Mouse (Mus musculus) bone marrow macrophage, adult 2 months (primary cell): ENCODE measurements around the gene Tas2r143. TPM values are rescaled to one million over a fixed set of nuclear protein-coding genes. Genes with fewer than 3 reads are reported as not detected.

Experiments
- H3K27ac ChIP-seq: 2 replicates; pipeline ENCODE4 v1.5.1; 2012; ENCODE audit warnings: low read depth, low read length; ENCODE audit not compliant: insufficient read depth
- H3K4me1 ChIP-seq: 2 replicates; pipeline ENCODE4 v1.6.1; 2012; ENCODE audit warnings: low read length; ENCODE audit not compliant: control insufficient read depth, insufficient read depth
- H3K4me3 ChIP-seq: 2 replicates; pipeline ENCODE4 v1.5.1; 2012; ENCODE audit warnings: mild to moderate bottlenecking, low read length, moderate library complexity; ENCODE audit not compliant: insufficient read depth
- CTCF ChIP-seq: IDR thresholded peaks from 2 replicates; pipeline ENCODE4 v1.5.1; 2012; ENCODE audit warnings: low read depth, mild to moderate bottlenecking, low read length, moderate library complexity
- POLR2A ChIP-seq: IDR thresholded peaks from 2 replicates; pipeline ENCODE4 v1.6.1; 2012; ENCODE audit warnings: mild to moderate bottlenecking, low read depth, low read length, borderline replicate concordance
- polyA plus RNA-seq: library from polyadenylated mRNA; stranded (reverse); fragments of >200 nt; gene quantifications from 2 replicates; pipeline ENCODE4 v1.2.4, GENCODE M21; 2012; ENCODE audit not compliant: missing spikeins, insufficient read depth, insufficient read length

Tas2r143 gene
- polyA plus RNA-seq, 1 experiment = not detected

- Histone ChIP-seq H3K4me1 (peaks cover 4% of the 10 kb centered on the region; the same call in 1 of the 2 replicates), H3K4me3 (no peak overlapping the region), H3K27ac (no peak overlapping the region)
- no peak for TF ChIP-seq CTCF
- no peak for TF ChIP-seq POLR2A
Measured at GRCm38 (mm10) chr6:42376016-42376415, 24.0 kb upstream of the Tas2r143 start.

- Histone ChIP-seq H3K27ac (no peak overlapping the region), H3K4me3 (no peak overlapping the region), H3K4me1 (peaks cover 4% of the 10 kb centered on the region; the same call in 1 of the 2 replicates)
Measured at GRCm38 (mm10) chr6:42376504-42377019, 23.5 kb upstream of the Tas2r143 start.

GRCm38 (mm10) chr6:42377280-42377679 lies 22.8 kb upstream of the Tas2r143 start:
- TF ChIP-seq POLR2A (no peak), CTCF (no peak)
- no peak overlapping the region for H3K4me3 ChIP-seq
- H3K27ac ChIP-seq = no peak overlapping the region
- H3K4me1 ChIP-seq = peaks cover 4% of the 10 kb centered on the region; the same call in 1 of the 2 replicates

More at GRCm38 (mm10) chr6:42376504-42377019, 23.5 kb upstream of the Tas2r143 start:
- no peak for TF ChIP-seq POLR2A
- no peak for TF ChIP-seq CTCF

GRCm38 (mm10) chr6:42379551-42379950 lies 20.5 kb upstream of the Tas2r143 start:
- Histone ChIP-seq H3K27ac (no peak overlapping the region), H3K4me3 (no peak overlapping the region), H3K4me1 (no peaks in the 10 kb centered on the region)
- TF ChIP-seq CTCF (no peak), POLR2A (no peak)

GRCm38 (mm10) chr6:42380416-42381144 lies 19.5 kb upstream of the Tas2r143 start:
- TF ChIP-seq CTCF (no peak), POLR2A (no peak)
- no peaks in the 10 kb centered on the region for H3K4me1 ChIP-seq
- no peak overlapping the region for H3K4me3 ChIP-seq
- H3K27ac ChIP-seq = no peak overlapping the region

- Histone ChIP-seq H3K4me3 (no peak overlapping the region), H3K27ac (no peak overlapping the region), H3K4me1 (no peaks in the 10 kb centered on the region)
- TF ChIP-seq POLR2A (no peak), CTCF (no peak)
Measured at GRCm38 (mm10) chr6:42381221-42381620, 18.8 kb upstream of the Tas2r143 start.

GRCm38 (mm10) chr6:42381916-42382381 lies 18.1 kb upstream of the Tas2r143 start:
- TF ChIP-seq POLR2A (no peak), CTCF (no peak)
- H3K4me3 ChIP-seq = no peak overlapping the region
- H3K27ac ChIP-seq = no peak overlapping the region
- no peaks in the 10 kb centered on the region for H3K4me1 ChIP-seq

GRCm38 (mm10) chr6:42383360-42383759 lies 16.7 kb upstream of the Tas2r143 start:
- H3K4me3 ChIP-seq = no peak overlapping the region
- no peaks in the 10 kb centered on the region for H3K4me1 ChIP-seq
- H3K27ac ChIP-seq = no peak overlapping the region
- no peak for TF ChIP-seq CTCF
- TF ChIP-seq POLR2A = no peak

GRCm38 (mm10) chr6:42385635-42386034 lies 14.4 kb upstream of the Tas2r143 start:
- H3K4me1 ChIP-seq = peaks cover 2% of the 10 kb centered on the region; the same call in 1 of the 2 replicates
- no peak overlapping the region for H3K27ac ChIP-seq
- no peak for TF ChIP-seq CTCF
- no peak for TF ChIP-seq POLR2A
- no peak overlapping the region for H3K4me3 ChIP-seq

GRCm38 (mm10) chr6:42391796-42392330 lies 8.2 kb upstream of the Tas2r143 start:
- TF ChIP-seq POLR2A = no peak
- no peak for TF ChIP-seq CTCF
- no peak overlapping the region for H3K4me3 ChIP-seq
- H3K4me1 ChIP-seq = peaks cover 13% of the 10 kb centered on the region
- no peak overlapping the region for H3K27ac ChIP-seq
